Mouse (Mus musculus) adrenal gland, postnatal 36 days (tissue): Measurements from ENCODE around the gene Cdk5rap2. TPM values are rescaled to one million over a fixed set of nuclear protein-coding genes. Genes with fewer than 3 reads are reported as not detected.

Experiments used
- DNase-seq, 2 experiments: peaks; one replicate each; pipeline ENCODE4 v3.0.0; 2021; ENCODE audit warnings: mixed read lengths in 1 of 2
- total RNA-seq, 2 experiments: library from RNA; stranded (reverse); gene quantifications; 2 replicates each; pipeline ENCODE4 v1.2.3; 2021

Cdk5rap2 gene
- total RNA-seq, 2 experiments from 2014 or later, result 16.1 to 29.9 TPM

DNA sequence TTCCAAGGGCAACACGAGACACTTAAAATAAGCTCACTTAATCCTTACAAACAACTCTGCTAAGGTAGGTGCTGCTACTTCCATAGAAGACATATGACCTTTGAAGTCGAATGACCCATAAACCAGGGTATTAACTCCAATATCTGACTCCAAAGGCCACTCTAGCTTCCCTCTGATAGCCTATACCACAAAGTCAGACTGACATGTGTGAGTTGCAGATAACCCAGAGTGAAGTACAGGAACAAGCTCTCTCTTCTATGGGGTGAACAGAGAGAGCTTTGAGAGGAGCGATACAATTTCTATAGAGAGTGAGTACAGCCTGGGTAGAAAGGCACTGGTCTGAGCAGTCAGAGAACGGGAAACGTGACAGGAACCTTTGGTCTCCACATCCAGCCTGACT, 148.9 kb downstream of the Cdk5rap2 start:
- no peak for DNase-seq

DNA sequence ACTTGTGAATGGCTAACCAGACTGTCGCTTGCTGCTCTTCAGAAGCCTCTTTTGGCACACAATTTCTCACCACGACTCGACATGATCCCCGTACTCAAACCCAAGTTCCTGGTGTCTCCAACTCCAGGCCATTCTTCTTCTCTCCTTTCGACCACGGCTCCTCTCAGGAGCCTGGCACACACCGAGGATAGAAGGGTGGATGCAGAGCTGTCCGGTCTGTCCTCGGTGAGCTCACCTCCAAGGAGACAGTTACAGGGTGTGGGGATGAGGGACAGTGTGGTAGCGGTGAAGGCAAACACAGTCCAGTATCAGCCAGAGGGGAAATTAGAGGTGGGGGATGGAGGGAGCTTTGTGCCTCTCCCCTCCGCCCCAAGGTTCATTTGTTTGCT, 149.8 kb downstream of the Cdk5rap2 start:
- DNase-seq, result no peak

DNA sequence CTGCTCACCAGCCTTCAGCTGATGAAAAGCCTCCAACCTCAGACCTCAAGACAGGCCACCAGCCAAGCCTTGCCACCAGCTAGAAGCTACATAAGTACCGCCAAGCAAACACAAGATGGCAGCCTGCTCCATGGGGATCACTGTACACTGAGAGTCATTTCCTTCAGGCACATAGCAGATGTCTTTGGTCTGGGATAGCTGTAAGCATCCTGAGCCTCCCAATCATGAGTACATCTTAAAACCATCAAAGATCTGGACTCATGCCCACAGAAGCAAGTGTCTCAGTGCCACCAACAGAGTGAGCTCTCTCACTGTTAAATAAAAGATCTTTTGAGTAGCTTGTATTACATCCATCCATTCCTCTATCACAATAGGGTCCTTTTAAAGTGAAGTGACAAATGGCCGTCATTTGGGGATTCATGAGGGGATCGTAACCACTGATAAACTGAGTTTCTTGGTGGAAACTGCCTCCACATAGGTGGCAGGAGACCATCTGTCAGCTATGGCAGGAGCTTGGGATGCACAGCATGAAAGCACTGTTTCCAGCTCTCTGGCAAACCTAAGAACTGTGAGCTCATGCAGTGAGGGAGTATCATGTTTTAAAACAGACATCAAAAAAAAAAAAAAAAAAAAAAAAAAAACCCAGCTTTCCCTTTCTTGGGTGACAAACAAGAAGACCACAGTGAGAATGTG, 150.4 kb downstream of the Cdk5rap2 start:
- no peak for DNase-seq

DNA sequence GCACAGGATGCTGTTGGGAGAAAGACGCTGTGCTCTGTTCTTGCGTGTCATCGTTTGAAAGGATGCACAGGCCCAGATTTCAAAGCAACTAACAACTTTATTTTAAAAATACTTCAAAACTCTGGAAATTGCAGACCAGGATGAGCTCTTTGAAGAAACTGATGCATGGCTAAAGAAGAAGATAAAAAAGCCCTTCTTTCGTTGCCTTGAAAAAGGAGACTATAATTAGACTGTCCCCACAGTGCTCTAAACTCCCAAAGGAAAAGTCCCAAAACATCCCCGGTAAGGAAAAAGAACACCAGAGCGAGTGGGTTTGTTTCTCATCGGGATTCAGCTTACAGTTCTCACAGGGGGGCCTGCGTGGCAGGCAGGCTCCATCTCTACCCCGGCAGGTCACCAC, 151.4 kb downstream of the Cdk5rap2 start:
- DNase-seq, result no peak

DNA sequence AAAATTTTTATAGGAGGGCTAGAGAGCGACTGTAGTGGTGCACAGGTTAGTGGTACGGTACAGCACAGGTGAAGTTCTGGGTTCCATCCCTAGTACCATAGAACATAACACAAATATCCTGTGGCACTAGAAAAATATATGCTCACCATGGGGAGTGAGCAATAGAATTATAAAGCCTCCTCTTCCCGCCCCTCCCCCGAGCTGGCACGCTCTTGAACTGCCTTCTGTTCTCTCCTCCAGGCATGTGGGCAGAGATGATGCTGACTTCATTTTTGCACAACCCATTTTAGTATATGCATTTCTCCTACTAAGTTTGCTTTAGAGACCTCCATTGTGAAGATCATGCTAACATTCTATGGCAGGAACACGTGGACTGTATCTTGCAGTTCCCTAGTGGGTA, 152.0 kb downstream of the Cdk5rap2 start:
- peak in 1 of 2 experiments; percentile 16 for DNase-seq

DNA sequence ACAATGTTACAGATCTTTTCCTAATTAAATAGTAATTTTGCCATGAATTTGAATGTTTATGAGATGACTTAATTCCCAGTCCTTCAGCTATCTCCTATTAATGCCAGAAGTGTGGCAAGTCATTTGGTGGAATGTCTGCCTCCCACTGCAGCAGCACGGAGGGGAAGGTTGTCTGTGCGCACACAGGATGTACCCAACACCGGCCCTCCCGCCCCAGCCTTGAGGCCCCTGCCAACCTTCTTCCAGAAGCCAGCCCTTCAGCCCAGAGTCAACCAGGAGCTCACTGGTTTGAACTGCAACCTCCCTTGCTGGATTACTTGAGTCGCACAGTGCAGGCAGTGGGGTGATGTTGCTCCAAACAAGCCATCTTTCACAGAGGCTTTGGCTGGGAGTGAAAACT, 158.5 kb downstream of the Cdk5rap2 start:
- no peak for DNase-seq

DNA sequence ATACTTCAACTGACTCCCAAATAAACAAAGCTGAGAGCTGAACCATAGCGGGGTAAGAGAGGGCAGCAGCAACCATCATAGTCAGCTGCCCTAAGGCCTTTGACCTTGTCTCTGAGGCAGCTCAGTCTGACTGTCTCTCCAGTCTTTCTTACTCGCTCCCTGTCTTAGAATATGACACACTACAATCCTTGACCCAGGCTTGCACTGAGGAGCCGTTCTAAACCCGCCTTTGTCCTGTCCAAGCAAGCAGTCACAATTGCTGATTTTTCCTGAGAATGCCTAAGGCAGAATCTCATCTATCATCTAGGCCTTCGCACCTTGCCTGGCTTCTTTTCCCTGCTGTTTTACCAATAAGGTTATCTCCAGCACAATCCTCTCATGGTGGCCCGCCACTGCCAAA, 164.5 kb downstream of the Cdk5rap2 start:
- peak in 1 of 2 experiments; percentile 30 for DNase-seq

DNA sequence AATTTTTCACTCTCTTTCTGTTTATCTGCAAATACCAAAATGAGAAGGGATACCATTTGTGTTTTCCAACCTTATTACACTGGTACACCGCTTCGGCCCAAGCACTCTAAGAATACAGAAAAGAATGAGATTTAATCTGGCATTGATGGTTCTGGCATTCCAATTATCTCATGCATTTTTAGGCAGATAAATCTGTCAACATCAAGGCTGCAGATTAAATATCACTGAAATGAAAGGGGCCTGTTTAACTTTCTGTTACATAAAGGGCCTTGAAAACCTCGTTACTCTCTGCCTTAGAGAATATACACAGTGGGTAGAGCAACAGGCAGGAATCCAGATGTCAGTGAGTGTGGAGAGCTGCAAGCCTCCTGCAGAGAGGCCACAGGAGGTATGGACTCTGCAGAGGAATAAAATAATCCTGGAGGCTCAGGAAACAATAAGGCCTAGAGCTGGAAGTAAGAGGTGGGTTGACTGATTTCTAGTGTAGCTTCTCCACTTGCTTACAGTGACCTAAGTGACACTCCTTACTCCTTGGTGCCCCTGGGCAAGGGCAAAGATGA, 166.6 kb downstream of the Cdk5rap2 start:
- peak in 1 of 2 experiments; percentile 59 for DNase-seq

DNA sequence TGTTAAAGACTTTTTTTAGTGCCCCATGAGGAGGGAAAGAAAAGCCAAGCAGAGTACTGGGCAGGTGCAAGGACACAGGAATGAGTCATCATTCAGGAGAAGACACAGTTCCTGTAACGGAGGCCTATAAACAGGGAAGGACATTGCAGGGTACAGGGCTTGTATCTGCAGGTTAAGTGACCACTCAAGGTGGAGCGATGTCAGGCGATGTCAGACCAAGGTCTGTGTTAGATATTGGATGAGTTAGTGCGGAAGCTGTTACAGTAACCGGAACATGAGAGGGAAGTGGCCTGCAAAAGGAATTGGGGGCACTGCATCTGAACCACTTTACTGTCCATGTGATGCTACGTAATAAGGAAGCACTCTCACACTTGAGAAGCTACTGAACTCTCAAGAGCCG, 170.5 kb downstream of the Cdk5rap2 start:
- DNase-seq, result peak in 1 of 2 experiments; percentile 30

DNA sequence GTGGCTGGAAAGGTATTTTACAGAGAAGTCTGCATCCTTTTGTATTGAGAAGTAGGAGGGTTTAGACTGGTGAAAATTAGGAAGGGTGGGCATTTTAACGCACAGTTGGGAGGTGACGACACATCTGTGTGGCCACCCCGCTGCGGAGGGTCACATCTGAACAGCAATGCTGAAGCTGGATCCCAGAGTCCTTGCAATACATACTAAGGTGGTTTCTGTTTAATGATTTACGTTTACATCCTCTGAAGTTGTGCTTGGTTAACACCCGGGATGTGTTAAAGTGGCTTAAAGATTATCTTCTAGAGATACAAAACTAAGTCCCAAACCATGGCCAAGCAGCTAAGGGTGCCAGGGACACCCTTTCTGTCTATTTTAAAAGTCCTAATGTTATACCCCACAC, 171.4 kb downstream of the Cdk5rap2 start:
- no peak for DNase-seq

DNA sequence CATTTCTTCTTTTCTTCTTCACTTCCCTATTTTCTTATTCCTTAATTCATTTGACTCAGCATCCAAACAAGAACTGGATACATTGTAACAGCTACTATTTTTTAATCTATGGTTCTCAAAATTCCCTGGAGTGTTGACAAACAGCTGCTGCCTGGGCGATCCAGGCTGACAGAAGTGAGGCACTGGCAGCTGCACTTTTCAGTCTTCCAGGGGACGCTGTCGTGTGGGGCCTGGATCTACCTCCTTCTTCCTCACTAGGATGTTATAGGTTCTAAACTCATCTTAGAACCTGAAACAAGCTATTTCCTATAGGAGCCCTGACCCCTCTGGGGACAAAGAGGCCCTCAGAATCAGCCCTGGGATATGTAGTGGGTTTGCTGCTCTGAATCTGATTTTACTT, 177.9 kb downstream of the Cdk5rap2 start:
- DNase-seq, result no peak

DNA sequence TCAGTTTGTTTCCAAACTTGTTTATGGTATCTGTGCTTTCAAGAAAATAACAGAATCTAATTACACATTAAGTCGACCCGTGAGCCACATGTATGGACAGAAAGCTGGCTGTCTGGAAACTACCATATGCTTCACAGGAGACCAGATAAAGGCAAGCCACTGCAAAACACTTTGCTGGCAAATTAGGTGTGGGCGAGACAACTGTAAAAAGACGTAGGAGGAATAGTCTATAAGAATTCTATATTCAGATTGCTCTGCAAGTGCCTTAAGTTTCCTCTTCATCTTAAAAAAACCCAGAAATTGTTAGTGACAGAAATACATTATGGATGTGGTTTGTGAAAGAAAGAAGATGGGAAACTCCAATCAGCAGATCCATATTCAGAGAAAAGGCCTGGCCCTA, 180.4 kb downstream of the Cdk5rap2 start:
- no peak for DNase-seq

DNA sequence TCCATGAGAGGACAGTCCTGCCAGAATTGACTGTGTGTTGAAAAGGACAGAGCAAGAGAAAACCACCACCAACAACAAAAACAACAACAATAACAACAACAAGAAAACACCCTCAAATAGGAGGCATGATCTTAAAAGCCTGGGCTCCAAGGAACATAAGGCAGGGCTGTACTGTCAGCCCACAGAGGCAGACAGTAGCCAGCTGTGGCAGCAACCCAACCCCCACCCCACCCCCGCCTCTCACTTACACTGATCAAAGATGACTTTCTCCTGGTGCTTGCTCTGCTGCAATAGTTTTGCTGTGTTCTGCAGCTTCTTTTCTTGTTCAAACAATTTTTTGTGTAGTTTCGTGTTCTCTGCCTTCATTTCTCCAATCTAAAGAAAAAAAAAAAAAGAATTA, 181.9 kb downstream of the Cdk5rap2 start:
- DNase-seq, result no peak

DNA sequence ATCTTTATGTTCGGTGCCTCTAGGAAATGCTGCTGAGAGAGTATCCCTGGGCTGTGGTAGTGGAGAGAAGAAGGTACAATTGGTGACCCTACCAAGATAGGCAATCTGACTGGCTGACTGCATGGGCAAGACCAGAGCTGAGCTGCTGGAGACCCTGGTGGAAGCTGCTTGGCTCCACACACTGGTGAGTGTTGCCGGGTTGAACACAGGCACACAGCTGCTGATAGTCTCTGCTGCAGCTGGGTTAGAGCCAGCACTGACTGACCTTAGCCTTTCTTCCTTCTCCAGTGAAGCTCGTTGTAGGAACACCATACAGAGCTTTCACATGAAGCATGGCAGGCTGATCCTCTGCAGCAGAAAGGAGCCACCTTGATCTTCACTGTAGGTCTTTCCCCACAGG, 182.6 kb downstream of the Cdk5rap2 start:
- DNase-seq, result peak in 1 of 2 experiments; percentile 31

DNA sequence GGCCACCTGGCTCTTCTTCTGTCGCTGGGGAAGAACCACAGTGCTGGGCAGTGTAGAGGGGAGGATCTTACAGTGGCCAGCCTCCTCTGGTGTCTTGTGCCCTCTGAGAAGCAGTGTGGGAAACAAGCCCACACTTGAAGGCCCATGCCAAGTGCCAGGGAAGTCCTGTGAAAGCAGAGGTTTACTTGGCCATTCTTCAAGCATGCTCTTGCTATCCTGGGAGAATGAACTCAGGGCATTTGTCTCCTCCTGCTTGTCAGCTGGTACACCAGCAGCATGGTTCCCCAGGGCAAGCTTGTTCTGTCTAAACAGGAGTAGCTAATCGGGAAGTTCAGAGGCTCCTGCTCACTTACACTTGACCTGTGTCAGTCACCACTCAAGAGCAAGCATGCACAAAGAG, 185.7 kb downstream of the Cdk5rap2 start:
- no peak for DNase-seq

DNA sequence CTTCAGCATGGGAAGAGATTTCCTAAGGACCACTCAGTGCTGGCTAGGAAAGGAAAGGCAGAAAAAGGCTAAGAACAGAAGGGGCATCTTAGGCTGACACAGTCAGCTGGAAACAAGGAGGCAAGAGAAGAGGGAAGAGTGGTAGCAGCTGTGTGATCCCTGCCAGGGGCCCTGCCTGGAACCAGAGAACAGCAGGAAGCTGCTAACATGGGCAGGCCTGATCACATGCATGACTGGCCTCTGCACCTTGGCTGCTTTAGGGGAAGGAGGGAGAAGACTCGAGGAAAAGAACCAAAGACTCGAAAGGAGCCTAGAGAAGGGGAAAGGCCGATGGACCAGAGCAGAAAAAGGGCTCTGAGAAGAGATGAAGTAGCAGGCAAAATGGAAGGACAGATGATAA, 188.4 kb downstream of the Cdk5rap2 start:
- DNase-seq, result no peak

DNA sequence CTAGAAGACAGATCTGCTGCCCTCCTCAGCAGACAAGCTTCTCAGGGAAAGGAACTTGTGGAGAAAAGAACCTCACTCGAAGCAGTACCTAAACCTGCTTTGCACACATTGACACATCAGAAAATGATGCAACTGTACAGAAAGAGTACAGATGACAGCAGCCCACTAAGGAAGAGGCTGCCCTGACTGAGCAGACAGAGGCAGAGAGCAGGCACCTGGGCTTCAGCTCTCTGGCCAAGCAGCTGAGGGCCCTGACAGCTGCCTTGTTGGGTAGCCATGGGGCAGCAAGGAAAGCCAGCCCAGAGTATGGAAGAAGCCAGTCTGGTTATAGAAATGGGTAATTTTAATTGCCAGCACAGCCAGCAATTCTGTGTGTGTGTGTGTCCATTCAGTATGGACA, 188.9 kb downstream of the Cdk5rap2 start:
- DNase-seq, result no peak

DNA sequence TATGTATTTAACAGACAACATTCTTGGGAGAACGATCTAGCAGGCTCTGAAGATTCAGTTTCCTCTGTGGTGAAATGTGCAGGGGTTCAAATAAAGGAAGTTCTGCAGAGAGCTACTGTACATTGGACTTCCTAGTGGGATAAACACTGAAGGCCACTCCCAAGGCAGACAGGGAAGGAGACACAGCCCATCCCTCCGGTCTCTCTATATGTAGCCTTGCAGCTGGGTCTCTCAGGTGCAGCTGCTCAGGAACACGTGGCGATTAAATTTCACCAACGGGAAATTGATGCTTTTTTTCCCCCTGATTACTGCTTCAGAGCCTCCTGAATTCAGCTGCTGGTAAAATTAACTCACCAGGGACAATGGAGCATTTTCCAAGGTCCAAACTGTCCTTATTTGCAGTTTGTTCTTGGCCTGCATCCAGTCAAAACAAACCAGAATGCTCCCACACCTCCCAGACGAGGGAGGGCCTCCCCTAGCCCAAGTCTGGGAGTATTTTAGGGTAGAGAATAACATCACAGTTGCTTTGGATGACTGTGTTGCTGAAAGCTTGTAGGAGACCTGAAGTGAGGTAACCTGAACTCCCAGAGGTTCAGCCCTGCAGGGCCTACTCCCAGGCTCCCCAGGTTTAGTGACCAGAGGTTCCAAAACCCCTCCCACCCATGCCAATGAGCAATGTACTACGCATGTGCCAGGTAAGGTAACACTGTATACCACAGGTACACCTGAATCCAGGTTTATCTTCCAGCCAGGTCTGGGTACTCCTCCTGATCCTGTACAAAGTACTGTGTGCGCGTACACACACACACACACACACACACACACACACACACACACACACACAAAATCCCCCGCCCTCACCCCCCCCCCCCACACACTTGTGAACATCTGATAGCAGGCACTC, 189.7 kb downstream of the Cdk5rap2 start:
- DNase-seq, result peak; percentile 58 to 74

DNA sequence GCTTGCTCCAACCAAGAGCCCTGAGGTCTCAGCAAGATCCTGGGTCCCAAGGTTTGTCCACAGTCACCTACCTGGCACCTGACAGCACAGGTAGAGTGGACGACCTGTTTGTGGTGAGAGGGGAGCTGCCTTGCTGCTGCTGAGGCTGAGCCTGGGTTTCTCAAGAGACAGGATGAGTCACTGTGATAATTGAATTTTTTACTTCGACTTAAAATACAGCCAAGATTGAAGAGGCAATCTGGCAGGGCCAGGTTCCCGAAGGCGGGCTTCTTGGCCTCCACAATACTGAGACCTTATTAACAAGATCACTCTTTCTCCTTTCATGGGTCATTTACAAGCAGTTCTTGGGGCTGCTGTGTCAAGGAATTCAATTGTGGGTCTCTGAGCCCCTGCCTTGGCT, 190.5 kb downstream of the Cdk5rap2 start:
- peak in 1 of 2 experiments; percentile 21 for DNase-seq

DNA sequence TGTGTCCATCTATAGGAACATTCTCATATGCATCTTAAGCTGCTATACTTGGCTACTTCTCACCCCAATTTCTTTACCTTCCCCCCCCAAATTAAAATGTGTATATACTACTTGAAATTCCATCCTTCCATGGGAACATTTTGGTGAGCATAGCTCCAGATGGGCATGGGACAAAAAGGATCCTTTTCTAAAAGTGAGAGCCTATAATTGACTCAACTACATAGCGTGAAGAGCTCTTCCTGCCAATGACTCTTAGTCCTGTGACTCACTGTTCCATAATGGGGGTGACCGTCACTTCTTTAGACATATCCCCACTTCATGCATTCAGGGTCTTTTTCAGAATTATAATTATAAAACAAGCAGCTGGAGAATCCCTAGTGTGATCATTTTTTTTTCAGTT, 224.3 kb downstream of the Cdk5rap2 start:
- no peak for DNase-seq
